Mouse (Mus musculus) stomach, embryonic 16.5 days (tissue): ENCODE data around the gene Gm49378. TPM values are rescaled to one million over a fixed set of nuclear protein-coding genes. Genes with fewer than 3 reads are reported as not detected.
A peak's percentile ranks its signal among the peaks of the same experiment; 100 is the strongest.

Experiments used
- ATAC-seq: fragments of 200-750 bp; cut with Nextera tagmentation; 2 replicates; pipeline ENCODE4 v1.8.0; 2017; ENCODE audit warnings: moderate number of reproducible peaks, moderate TSS enrichment; ENCODE audit not compliant: insufficient read depth, low FRiP score
- H3K27ac ChIP-seq: fragments of 300-500 bp; sonication (generic); 2 replicates; pipeline ENCODE4 v1.5.1; 2014; ENCODE audit warnings: low read length
- H3K27me3 ChIP-seq: fragments of 300-500 bp; sonication (generic); 2 replicates; pipeline ENCODE4 v1.6.1; 2014; ENCODE audit warnings: low read length, control low read depth, mixed read lengths; ENCODE audit not compliant: control insufficient read depth, insufficient read depth
- H3K36me3 ChIP-seq: fragments of 300-500 bp; sonication (generic); 2 replicates; pipeline ENCODE4 v1.6.1; 2014; ENCODE audit warnings: low read length; ENCODE audit not compliant: control insufficient read depth, insufficient read depth
- H3K4me1 ChIP-seq: fragments of 300-500 bp; sonication (generic); 2 replicates; pipeline ENCODE4 v1.6.1; 2014; ENCODE audit warnings: low read length, control low read depth, mixed read lengths; ENCODE audit not compliant: control insufficient read depth, insufficient read depth
- H3K4me2 ChIP-seq: fragments of 300-500 bp; sonication (generic); 2 replicates; pipeline ENCODE4 v1.6.1; 2014; ENCODE audit warnings: low read depth, low read length, mixed read lengths
- H3K4me3 ChIP-seq: fragments of 300-500 bp; sonication (generic); replicated peaks from 2 replicates; pipeline ENCODE4 v1.5.1; 2014; ENCODE audit warnings: mild to moderate bottlenecking, low read length
- H3K9ac ChIP-seq: fragments of 300-500 bp; sonication (generic); 2 replicates; pipeline ENCODE4 v1.6.1; 2014; ENCODE audit warnings: low read length
- H3K9me3 ChIP-seq: fragments of 300-500 bp; sonication (generic); replicated peaks from 2 replicates; pipeline ENCODE4 v1.6.1; 2016; ENCODE audit warnings: low read length, control low read depth; ENCODE audit not compliant: control insufficient read depth
- WGBS: fragments of 180-500 bp; shearing (Covaris S2); extraction: QIAGEN DNeasy Blood & Tissue Kit; methylation state at CpG from one replicate; pipeline ENCODE4 v1.1.7; 2014; 5-methylcytosine and 5-hydroxymethylcytosine counted together
- polyA plus RNA-seq: library from polyadenylated mRNA; unstranded; fragments of >200 nt; fragmentation: Nextera tagmentation; extraction: Ambion mirVana; gene quantifications from 2 replicates; pipeline ENCODE4 v1.2.1, GENCODE M21; 2015

The Gm49378 gene
- polyA plus RNA-seq, 1 experiment from 2014 or later: 2.0 TPM

DNA sequence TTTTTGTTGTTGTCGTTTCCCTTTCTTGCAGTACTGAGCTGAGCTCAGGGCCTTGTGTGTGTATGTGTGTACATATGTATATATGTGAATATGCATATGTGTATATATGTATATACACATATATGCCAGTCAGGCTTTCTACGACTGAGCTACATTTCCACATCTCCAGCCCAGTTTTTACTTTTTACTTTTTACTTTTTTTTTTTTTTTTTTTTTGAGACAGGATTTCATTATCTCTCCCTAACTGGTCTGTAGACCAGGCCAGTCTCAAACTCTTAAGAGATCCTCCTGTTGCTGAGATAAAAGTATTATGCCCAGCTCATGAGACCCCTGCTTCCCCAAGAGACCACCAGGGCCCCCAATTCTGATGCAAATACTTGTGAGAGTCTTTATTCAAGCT, 20.9 kb downstream of the Gm49378 start:
- no peak overlapping the region for H3K27ac ChIP-seq
- H3K9ac ChIP-seq: no peak overlapping the region
- H3K4me3 ChIP-seq: no peak overlapping the region
- WGBS: 70% methylated on average over 2 of the region's 2 CpGs
- ATAC-seq: no peak
- no peaks in the 10 kb centered on the region for H3K36me3 ChIP-seq
- H3K27me3 ChIP-seq: no peaks in the 10 kb centered on the region
- H3K4me2 ChIP-seq: no peak overlapping the region
- H3K4me1 ChIP-seq: peaks cover 8% of the 10 kb centered on the region
- no peaks in the 10 kb centered on the region for H3K9me3 ChIP-seq

DNA sequence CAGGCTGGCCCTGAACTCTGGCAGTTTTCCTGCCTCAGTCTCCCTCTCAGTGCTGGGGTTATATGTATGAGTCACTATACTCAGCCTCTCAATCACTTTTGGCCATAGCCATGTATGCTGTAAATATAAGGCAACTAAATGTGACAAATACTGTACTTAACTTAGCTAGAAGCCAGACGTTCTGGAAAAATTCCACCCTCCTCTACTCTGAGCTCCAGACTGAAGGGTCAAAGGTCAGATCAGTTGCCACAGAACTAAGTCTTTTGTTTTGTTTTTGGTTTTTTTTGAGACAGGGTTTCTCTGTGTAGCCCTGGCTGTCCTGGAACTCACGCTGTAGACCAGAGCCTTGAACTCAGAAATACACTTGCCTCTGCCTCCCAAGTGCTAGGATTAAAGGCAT, 21.8 kb downstream of the Gm49378 start:
- ATAC-seq: no peak
- no peaks in the 10 kb centered on the region for H3K9me3 ChIP-seq
- H3K36me3 ChIP-seq: no peaks in the 10 kb centered on the region
- H3K4me3 ChIP-seq: no peak overlapping the region
- H3K4me1 ChIP-seq: peaks cover 8% of the 10 kb centered on the region
- 45% methylated on average over 2 of the region's 2 CpGs for WGBS
- H3K9ac ChIP-seq: no peak overlapping the region
- H3K4me2 ChIP-seq: no peak overlapping the region
- H3K27ac ChIP-seq: no peak overlapping the region
- H3K27me3 ChIP-seq: no peaks in the 10 kb centered on the region

DNA sequence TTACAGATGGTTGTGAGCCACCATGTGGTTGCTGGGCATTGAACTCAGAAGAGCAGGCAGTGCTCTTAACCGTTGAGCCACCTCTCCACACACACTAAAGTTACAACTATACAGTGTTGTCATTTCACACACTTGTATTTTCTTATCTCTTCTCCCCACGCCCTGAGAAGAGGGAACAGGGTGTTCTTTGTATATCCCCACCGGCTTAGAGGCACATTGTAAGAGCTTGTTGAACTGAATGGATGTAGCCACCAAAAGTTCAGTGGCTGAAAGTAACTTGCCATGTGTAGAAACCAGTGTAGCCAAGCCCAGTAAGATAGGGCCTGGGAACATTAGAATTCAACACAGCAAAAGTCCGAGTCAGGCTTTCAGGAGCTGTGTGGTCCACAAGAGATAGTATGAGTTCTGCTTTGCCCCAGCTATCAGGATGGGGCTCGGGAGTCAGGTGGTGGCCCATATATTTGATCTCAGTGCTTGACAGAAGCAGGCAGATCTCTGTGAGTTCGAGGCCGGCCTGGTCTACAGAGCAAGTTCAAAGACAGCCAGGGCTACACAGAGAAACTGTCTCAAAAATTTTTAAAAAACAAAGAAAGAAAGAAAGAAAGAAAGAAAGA, 23.0 kb downstream of the Gm49378 start:
- 76% methylated on average over 7 of the region's 7 CpGs for WGBS
- peaks cover 2% of the 10 kb centered on the region; the same call in 1 of the 2 replicates for H3K36me3 ChIP-seq
- no peak overlapping the region for H3K4me2 ChIP-seq
- H3K27me3 ChIP-seq: no peaks in the 10 kb centered on the region
- no peak overlapping the region for H3K9ac ChIP-seq
- no peak overlapping the region for H3K4me3 ChIP-seq
- no peak for ATAC-seq
- peaks cover 8% of the 10 kb centered on the region for H3K4me1 ChIP-seq
- no peaks in the 10 kb centered on the region for H3K9me3 ChIP-seq
- no peak overlapping the region for H3K27ac ChIP-seq

DNA sequence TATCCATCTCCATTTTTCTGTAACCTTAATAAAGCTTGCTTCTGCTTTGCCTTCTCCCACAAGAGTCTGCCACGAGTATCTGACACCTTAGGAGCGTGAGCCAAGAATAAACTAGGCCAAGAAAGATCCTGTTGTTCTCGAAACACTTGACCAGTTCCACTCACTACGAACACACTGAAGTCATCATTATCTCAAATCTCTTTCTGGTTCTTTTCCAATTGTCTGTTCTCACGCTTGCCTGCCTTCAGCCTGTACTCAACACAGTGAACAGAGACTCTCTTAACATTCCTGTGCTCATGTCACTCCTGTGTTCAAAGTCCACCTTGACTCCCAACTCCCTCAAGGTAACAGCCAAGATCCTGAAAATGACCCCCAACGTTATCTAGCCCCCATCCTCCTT, 24.3 kb downstream of the Gm49378 start:
- no peak overlapping the region for H3K4me2 ChIP-seq

DNA sequence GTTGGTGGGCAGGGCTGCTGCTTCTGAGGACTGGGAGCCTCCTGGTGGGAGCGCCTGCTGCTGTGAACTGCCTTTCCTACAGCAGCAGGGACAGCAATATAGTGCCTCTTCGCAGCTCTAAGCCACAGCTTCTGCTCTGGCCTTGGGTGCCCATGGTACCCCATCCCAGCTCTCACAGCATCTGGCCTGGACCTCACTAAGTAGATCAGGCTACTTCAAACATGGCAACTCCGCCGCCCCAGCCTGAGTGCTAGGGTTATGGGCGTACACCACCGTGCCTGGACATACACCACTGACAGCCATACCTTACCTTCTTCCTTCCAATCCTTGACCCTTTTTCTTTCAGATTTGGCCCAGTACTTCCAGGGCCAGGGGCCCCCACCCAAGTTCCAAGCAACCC, 29.4 kb downstream of the Gm49378 start:
- H3K4me2 ChIP-seq: no peak overlapping the region
- no peaks in the 10 kb centered on the region for H3K9me3 ChIP-seq
- ATAC-seq: no peak
- peaks cover 12% of the 10 kb centered on the region; the same call in 1 of the 2 replicates for H3K4me1 ChIP-seq
- H3K27me3 ChIP-seq: no peaks in the 10 kb centered on the region
- WGBS: 96% methylated on average over 6 of the region's 6 CpGs
- H3K27ac ChIP-seq: no peak overlapping the region
- peaks cover 14% of the 10 kb centered on the region; the same call in 1 of the 2 replicates for H3K36me3 ChIP-seq
- H3K4me3 ChIP-seq: no peak overlapping the region
- no peak overlapping the region for H3K9ac ChIP-seq

More for the DNA sequence above, 24.3 kb downstream of the Gm49378 start:
- no peak overlapping the region for H3K9ac ChIP-seq
- H3K4me1 ChIP-seq: peaks cover 2% of the 10 kb centered on the region; the same call in 1 of the 2 replicates
- H3K27me3 ChIP-seq: no peaks in the 10 kb centered on the region
- no peak for ATAC-seq
- no peaks in the 10 kb centered on the region for H3K9me3 ChIP-seq
- whole genome bisulfite sequencing: 57% methylated on average over 6 of the region's 6 CpGs
- peaks cover 9% of the 10 kb centered on the region; the same call in 1 of the 2 replicates for H3K36me3 ChIP-seq
- H3K27ac ChIP-seq: no peak overlapping the region
- no peak overlapping the region for H3K4me3 ChIP-seq

DNA sequence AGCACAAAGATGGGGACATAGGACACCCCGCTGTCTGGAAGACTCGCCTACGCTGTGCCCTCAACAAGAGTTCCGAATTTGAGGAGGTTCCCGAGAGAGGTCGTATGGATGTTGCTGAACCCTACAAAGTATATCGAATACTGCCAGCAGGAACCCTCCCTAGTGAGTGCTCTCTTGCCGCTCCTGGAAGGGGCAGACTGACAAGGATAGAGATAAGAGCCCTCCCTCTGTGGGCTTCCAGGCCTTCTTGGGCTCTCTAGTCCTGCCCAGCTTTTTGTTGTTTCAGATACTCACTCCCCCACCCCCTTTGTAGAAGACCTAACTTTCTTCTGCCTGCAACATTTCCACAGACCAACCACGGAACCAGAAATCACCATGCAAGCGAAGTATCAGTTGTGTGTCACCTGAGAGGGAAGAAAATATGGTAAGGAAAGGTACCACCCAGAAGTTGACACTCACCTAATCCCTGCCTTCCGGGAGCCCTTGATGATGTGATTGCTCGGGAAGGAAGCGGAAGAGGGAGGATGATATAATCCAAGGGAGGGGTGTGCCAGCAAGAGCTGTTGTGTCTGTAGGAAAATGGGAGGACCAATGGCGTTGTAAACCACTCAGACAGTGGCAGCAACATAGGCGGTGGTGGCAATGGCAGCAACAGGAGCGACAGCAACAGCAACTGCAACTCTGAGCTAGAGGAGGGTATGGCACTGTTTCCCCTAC, 31.8 kb downstream of the Gm49378 start:
- Histone ChIP-seq H3K9me3 (no peaks in the 10 kb centered on the region), H3K27ac (no peak overlapping the region), H3K4me2 (no peak overlapping the region), H3K27me3 (no peaks in the 10 kb centered on the region), H3K36me3 (peaks cover 14% of the 10 kb centered on the region; the same call in 1 of the 2 replicates), H3K4me1 (peaks cover 13% of the 10 kb centered on the region; the same call in 1 of the 2 replicates), H3K4me3 (no peak overlapping the region), H3K9ac (no peak overlapping the region)
- ATAC-seq: no peak
- WGBS: 90% methylated on average over 16 of the region's 16 CpGs

DNA sequence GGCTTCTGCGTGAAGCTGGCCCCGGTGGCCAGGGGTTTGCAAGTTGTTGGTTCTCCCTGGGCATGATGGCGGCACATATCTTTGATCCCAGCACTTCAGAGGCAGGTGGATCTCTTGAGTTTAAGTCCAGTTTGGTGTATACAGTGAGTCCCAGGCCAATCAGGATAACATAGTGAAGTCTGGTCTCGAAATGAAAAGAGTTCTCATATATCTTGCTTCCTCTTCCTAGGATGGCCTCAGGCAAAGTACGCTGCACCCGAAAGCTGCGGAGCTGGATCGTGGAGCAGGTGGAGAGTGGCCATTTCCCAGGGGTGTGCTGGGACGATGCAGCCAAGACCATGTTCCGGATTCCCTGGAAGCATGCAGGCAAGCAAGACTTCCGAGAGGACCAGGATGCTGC, 32.9 kb downstream of the Gm49378 start:
- Histone ChIP-seq H3K9ac (peak overlapping the region; percentile 36; the same call in 1 of the 2 replicates), H3K9me3 (no peaks in the 10 kb centered on the region), H3K27ac (peak overlapping the region; percentile 89), H3K4me1 (peaks cover 13% of the 10 kb centered on the region; the same call in 1 of the 2 replicates), H3K36me3 (peaks cover 14% of the 10 kb centered on the region; the same call in 1 of the 2 replicates), H3K4me2 (peak overlapping the region; percentile 56), H3K4me3 (peak overlapping the region; percentile 47), H3K27me3 (no peaks in the 10 kb centered on the region)
- ATAC-seq: no peak
- WGBS: 92% methylated on average over 11 of the region's 11 CpGs

DNA sequence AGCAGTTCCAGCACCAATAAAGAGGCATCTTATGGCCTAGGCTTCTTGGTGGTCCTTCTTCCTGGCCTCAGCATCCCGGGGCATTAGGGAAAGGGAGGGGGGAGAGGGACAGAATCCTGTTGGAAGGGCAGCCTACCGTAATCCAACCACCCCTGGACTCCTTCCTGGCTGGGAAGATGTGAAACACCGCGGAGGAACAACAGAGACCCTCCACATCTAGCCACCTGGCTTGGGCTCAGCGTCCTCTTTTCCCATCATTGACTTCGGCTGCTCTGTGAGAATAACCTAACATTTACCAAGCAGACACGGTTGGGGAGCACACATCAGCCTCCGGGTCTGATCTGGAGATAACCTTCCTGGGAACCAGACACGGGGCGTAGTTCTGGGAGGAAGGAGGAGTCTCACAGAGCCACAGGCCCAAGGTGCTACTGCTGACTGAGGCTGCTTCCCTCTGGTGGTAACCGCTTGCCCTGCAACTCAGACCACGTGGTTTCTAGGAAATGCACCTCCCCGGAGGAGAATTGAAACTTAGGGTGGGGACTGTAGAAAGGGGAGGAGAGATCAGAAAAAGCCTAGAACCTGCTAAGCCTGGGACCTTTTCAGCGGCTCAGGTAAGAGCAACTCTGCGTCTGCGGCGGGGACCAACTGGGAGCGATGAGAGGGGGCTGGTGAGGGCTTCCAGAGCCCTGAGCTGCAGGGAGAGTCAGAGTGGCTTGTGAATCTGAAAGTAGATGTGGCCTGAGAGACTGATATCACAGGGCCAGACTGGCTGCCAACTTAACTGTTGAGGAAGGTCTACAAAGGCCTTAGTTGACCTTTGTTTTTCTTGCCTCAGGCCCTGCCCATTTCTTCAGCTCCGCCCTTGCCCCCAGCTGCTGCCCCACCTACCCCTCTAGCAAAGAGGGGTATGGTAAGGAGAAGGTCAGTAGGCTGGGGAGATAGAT, 33.8 kb downstream of the Gm49378 start:
- 14% methylated on average over 19 of the region's 19 CpGs for WGBS
- no peaks in the 10 kb centered on the region for H3K27me3 ChIP-seq
- ATAC-seq: peak; percentile 96
- H3K9ac ChIP-seq: peak overlapping the region; percentile 72
- H3K4me2 ChIP-seq: peak overlapping the region; percentile 56
- H3K9me3 ChIP-seq: no peaks in the 10 kb centered on the region
- H3K4me1 ChIP-seq: peaks cover 13% of the 10 kb centered on the region; the same call in 1 of the 2 replicates
- H3K36me3 ChIP-seq: peaks cover 11% of the 10 kb centered on the region; the same call in 1 of the 2 replicates
- peak overlapping the region; percentile 89 for H3K27ac ChIP-seq
- peak overlapping the region; percentile 47 for H3K4me3 ChIP-seq
